21 mouse cellular contexts compared by ENCODE assay signal in the genomic region with DNA sequence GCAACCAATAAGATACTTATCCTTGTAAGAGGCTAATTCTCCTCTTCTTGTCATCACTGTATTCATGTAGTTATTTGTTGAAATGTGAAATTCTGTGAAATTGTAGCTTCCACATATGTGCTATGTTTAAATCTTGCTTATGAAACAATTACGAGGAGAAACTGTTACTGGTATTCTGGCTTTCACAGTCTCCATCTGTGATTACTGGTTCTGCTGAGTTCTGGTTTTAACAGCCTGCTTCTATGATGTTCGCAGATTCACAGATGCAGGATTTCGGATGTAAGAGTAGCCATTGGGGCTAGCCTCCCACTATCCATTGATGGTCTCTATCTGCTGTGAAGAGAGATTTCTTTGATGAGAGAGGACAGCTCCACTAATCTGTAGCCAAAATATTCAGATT.
"Had no signal": no experiment of that assay in that cellular context is flagged by ENCODE, and none has a peak within 500 bp of the region (broad histone marks: within the 10 kb centered on the region; RNA-seq: fewer than 3 reads in every experiment).

No protein-coding gene starts in this region.

- H3K27ac ChIP-seq: lung, embryonic 15.5 days; macrophage; midbrain, embryonic 13.5 days; midbrain, embryonic 15.5 days; neural tube, embryonic 13.5 days; neural tube, embryonic 15.5 days had no signal

- DNase-seq: liver, postnatal 0 days; lung, adult 2 months; lung, postnatal 14 days; lung, postnatal 36 days; retina, postnatal 1 day; right cerebral cortex, adult 18-20 months; right cerebral cortex, postnatal 25 days; right cerebral cortex, postnatal 4 days; spleen, adult 18-20 months; thymus, adult 2 months; thymus, postnatal 25 days; thymus, postnatal 4 days had no signal

- H3K4me1 ChIP-seq: lung, embryonic 15.5 days; megakaryocyte, embryonic 14.5 days; midbrain, embryonic 13.5 days; midbrain, embryonic 15.5 days; neural tube, embryonic 13.5 days; neural tube, embryonic 15.5 days had no signal

- H3K9ac ChIP-seq: liver, postnatal 0 days; lung, embryonic 15.5 days; midbrain, embryonic 13.5 days; midbrain, embryonic 15.5 days; neural tube, embryonic 13.5 days; neural tube, embryonic 15.5 days had no signal

- ATAC-seq: liver, postnatal 0 days; lung, postnatal 0 days; midbrain, embryonic 13.5 days; midbrain, embryonic 15.5 days had no signal

- H3K9me3 ChIP-seq: lung, embryonic 15.5 days; midbrain, embryonic 13.5 days; midbrain, embryonic 15.5 days; neural tube, embryonic 13.5 days; neural tube, embryonic 15.5 days had no signal

- H3K36me3 ChIP-seq: lung, embryonic 15.5 days; midbrain, embryonic 13.5 days; midbrain, embryonic 15.5 days; neural tube, embryonic 13.5 days; neural tube, embryonic 15.5 days had no signal

- H3K4me2 ChIP-seq: lung, embryonic 15.5 days; midbrain, embryonic 11.5 days; midbrain, embryonic 13.5 days; midbrain, embryonic 15.5 days; neural tube, embryonic 13.5 days; neural tube, embryonic 15.5 days had no signal

- H3K4me3 ChIP-seq: lung, embryonic 15.5 days; megakaryocyte, embryonic 14.5 days; midbrain, embryonic 13.5 days; midbrain, embryonic 15.5 days; neural tube, embryonic 13.5 days; neural tube, embryonic 15.5 days had no signal

- H3K27me3 ChIP-seq: lung, embryonic 15.5 days; megakaryocyte, embryonic 14.5 days; midbrain, embryonic 13.5 days; midbrain, embryonic 15.5 days; neural tube, embryonic 13.5 days; neural tube, embryonic 15.5 days had no signal
